Mouse (Mus musculus) kidney, embryonic 14.5 days (tissue): ENCODE measurements around the gene Mllt6. TPM values are rescaled to one million over a fixed set of nuclear protein-coding genes. Genes with fewer than 3 reads are reported as not detected.
"Not testable (repeated sequence)": the region's sequence is repeated elsewhere in the genome, so short reads cannot be mapped to it uniquely, and the experiment has no call there.

Experiments
- ATAC-seq: fragments of 200-750 bp; cut with Nextera tagmentation; 2 replicates; pipeline ENCODE4 v1.8.0; 2017; ENCODE audit warnings: moderate number of reproducible peaks, mild to moderate bottlenecking, moderate TSS enrichment, moderate library complexity; ENCODE audit not compliant: low FRiP score, low TSS enrichment
- H3K27ac ChIP-seq: fragments of 300-500 bp; sonication (generic); 2 replicates; pipeline ENCODE4 v1.5.1; 2014; ENCODE audit warnings: low read depth, mild to moderate bottlenecking, low read length, moderate library complexity, mixed read lengths
- H3K27me3 ChIP-seq: fragments of 300-500 bp; sonication (generic); 2 replicates; pipeline ENCODE4 v1.6.1; 2014; ENCODE audit warnings: mild to moderate bottlenecking, low read length; ENCODE audit not compliant: control insufficient read depth, insufficient read depth
- H3K36me3 ChIP-seq: fragments of 300-500 bp; sonication (generic); 2 replicates; pipeline ENCODE4 v1.6.1; 2014; ENCODE audit warnings: low read length, mixed read lengths; ENCODE audit not compliant: control insufficient read depth, insufficient read depth
- H3K4me1 ChIP-seq: fragments of 300-500 bp; sonication (generic); 2 replicates; pipeline ENCODE4 v1.6.1; 2014; ENCODE audit warnings: low read length, mixed read lengths; ENCODE audit not compliant: control insufficient read depth, insufficient read depth
- H3K4me2 ChIP-seq: fragments of 300-500 bp; sonication (generic); replicated peaks from 2 replicates; pipeline ENCODE4 v1.6.1; 2014; ENCODE audit warnings: low read depth, mild to moderate bottlenecking, low read length
- H3K4me3 ChIP-seq: fragments of 300-500 bp; sonication (generic); 2 replicates; pipeline ENCODE4 v1.5.1; 2014; ENCODE audit warnings: mild to moderate bottlenecking, low read length
- H3K9ac ChIP-seq: fragments of 300-500 bp; sonication (generic); 2 replicates; pipeline ENCODE4 v1.6.1; 2014; ENCODE audit warnings: low read depth, mild to moderate bottlenecking, low read length, moderate library complexity
- H3K9me3 ChIP-seq: fragments of 300-500 bp; sonication (generic); 2 replicates; pipeline ENCODE4 v1.6.1; 2016; ENCODE audit warnings: low read length; ENCODE audit not compliant: control insufficient read depth
- WGBS: fragments of 180-500 bp; shearing (Covaris S2); extraction: QIAGEN DNeasy Blood & Tissue Kit; methylation state at CpG from one replicate; pipeline ENCODE4 v1.1.7; 2014; 5-methylcytosine and 5-hydroxymethylcytosine counted together
- polyA plus RNA-seq: library from polyadenylated mRNA; unstranded; fragments of >200 nt; fragmentation: Nextera tagmentation; extraction: Ambion mirVana; gene quantifications from 2 replicates; pipeline ENCODE4 v1.2.1, GENCODE M21; 2014

Gene Mllt6
- polyA plus RNA-seq, 1 experiment from 2014 or later: 5.7 TPM

DNA sequence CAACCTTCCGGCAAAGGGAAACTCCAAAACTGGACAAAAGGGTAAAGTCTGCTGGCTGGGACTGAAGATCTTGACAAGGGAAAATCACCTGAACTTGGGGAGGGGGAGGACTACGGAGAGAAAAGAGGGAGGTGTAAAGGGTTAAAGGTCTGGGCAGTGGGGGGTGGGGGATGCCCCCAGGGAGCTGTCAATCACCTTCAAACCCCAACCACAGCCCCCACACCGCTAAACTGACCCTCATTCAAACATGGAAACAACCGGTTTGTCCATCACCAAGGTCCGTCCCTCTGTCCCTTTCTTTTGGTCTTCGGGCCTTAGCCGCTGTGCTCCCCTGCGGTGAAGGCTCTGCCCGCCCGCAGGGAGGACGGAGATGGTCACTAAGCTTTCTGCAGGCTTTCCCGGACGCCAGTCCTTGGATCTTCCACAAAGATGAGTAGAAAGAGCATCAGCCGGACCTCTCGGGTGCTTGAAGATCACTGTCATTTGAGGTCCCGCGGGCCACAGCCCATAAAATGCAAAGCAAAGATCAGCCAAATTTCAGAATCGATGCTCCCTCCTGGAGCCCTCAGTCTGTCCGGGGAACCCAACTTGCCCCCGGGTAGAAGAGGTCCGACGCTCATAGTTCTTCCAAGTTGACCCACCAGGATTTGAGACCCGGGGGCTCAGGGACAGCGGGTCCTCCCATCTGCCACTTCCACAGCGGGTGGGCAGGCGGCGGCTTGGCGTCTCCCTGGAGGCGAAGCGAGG is 35.5 kb upstream of the Mllt6 start:
- H3K9ac ChIP-seq: peak overlapping the region; percentile 80; the same call in 1 of the 2 replicates
- WGBS: 3% methylated on average over 30 of the region's 30 CpGs
- H3K27me3 ChIP-seq: peaks cover 73% of the 10 kb centered on the region
- no peaks in the 10 kb centered on the region for H3K9me3 ChIP-seq
- H3K4me2 ChIP-seq: peak overlapping the region; percentile 90
- peak overlapping the region; percentile 75 for H3K4me3 ChIP-seq
- ATAC-seq: no peak
- H3K36me3 ChIP-seq: no peaks in the 10 kb centered on the region
- H3K4me1 ChIP-seq: peaks cover 34% of the 10 kb centered on the region
- H3K27ac ChIP-seq: no peak overlapping the region

DNA sequence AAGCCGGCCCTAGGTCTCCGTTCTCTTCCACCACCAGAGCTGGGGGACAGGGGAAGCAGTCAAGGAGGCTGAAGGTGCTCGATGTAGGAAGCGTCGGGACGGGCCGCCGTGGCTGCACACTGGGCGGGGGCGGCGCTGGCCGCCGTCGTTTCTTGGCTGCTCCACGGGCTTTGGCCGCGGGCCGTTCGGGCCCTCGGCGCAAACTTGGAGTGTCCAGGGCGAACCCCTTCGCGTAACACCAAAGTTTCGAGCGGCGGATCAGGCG is 35.0 kb upstream of the Mllt6 start:
- Histone ChIP-seq H3K9me3 (no peaks in the 10 kb centered on the region), H3K27me3 (peaks cover 73% of the 10 kb centered on the region), H3K4me3 (peak overlapping the region; percentile 75), H3K4me2 (peak overlapping the region; percentile 90), H3K27ac (no peak overlapping the region), H3K9ac (peak overlapping the region; percentile 80; the same call in 1 of the 2 replicates), H3K4me1 (peaks cover 34% of the 10 kb centered on the region), H3K36me3 (no peaks in the 10 kb centered on the region)
- ATAC-seq: no peak
- WGBS: under 1% methylated on average over 28 of the region's 28 CpGs

DNA sequence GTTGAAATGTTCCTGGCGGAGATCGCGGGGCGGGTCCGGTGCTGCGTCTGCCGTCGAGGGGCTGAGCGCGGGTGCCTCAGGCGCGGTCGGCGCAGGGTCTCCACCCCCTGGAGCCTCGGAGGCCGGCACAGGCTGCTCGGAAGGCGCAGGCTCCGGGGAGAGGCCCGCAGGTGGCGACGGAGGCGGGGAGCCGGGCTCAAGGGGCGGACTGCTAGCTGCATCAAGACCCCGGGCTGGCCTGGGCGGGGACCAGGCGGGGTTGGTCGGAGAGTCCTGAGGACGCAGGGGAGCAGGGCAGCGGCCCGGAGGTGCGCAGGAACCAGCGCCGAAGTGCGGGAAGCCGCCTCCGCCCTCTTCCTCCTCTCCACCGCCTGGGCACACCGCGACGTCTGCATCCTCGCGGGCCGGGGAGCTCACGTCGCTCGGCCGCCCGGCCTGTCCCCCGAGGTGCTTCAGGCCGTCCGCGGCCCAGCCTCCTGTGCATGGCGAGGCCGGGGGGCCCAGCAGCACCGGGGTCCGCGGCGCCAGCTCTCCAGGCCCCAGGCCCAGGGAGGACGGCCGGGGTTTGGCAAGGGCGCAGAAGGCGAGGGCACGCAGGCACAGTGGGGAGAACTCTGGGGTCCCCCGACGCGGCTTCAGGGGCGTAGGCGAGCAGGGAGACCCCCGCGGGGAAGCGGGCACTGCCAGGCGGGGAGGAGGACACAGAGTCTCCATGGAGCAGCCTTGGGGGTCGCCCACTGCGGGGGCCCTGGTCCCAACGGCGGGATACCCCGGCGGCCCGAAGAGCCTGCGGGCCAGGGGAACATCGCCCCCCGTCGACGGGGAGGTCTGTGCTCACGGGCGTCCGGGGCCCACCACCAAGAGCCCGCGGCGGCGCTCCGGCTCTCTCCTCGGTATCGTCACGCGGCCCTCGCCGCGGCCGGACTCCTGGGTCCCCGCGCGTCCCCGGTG is 34.4 kb upstream of the Mllt6 start:
- Histone ChIP-seq H3K4me1 (peaks cover 34% of the 10 kb centered on the region), H3K27ac (no peak overlapping the region), H3K36me3 (no peaks in the 10 kb centered on the region), H3K27me3 (peaks cover 70% of the 10 kb centered on the region), H3K4me3 (peak overlapping the region; percentile 75), H3K4me2 (peak overlapping the region; percentile 90), H3K9me3 (no peaks in the 10 kb centered on the region), H3K9ac (peak overlapping the region; percentile 80)
- WGBS: under 1% methylated on average over 88 of the region's 106 CpGs
- ATAC-seq: peak; percentile 43

DNA sequence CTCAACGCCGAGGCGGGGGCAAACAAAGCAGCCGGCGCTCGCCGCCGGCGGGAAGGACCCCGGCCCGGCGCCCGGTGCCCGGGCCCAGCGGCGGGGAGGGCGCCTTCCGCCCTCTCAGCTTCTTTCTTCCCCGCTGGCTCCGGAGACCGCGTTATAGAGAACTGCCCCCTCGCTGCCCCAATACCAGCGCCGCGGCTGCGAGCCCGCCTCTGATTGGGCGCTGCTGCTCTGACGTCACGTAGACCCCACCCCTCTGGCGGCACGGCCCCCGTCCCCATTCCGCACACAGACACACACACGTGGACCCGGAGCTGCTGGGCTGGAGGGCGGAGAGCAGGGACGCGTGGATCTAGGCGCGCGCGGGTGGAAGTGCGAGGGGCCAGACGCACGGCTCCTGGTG is 33.6 kb upstream of the Mllt6 start, which contains the start of gene Epop:
Epop (minus strand) TSS at position 127 of the 400 bp plus-strand sequence.
- H3K36me3 ChIP-seq: no peaks in the 10 kb centered on the region
- peak; percentile 86 for ATAC-seq
- H3K9ac ChIP-seq: peak within 1 kb of the TSS; percentile 80
- H3K27me3 ChIP-seq: peaks cover 67% of the 10 kb centered on the region
- peak within 1 kb of the TSS; percentile 90 for H3K4me2 ChIP-seq
- H3K4me3 ChIP-seq: peak within 1 kb of the TSS; percentile 75
- peaks cover 34% of the 10 kb centered on the region for H3K4me1 ChIP-seq
- no peaks in the 10 kb centered on the region for H3K9me3 ChIP-seq
- H3K27ac ChIP-seq: no peak within 1 kb of the TSS
- under 1% methylated on average over 40 of the region's 47 CpGs for WGBS

DNA sequence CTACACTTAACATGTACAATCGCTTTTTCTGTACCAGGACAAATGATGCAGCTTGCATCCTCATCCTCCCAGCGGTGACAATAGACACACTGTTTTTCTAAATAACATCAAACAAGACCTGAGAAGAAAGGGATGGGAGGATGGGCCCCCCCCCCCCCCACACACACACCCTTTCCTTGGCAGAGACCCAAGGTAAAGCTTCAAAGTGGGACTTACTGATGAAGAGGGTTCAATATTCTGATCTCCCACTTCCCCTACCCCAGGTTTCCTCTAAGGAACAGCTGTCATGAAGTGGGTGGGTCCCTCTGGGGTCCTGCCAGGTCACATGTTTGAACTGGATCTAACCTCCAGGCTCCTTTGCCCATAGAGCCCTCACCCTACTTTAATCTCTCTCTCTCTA is 32.2 kb upstream of the Mllt6 start:
- Histone ChIP-seq H3K27me3 (peaks cover 52% of the 10 kb centered on the region), H3K9me3 (no peaks in the 10 kb centered on the region), H3K36me3 (no peaks in the 10 kb centered on the region), H3K27ac (no peak overlapping the region), H3K4me2 (no peak overlapping the region), H3K4me1 (peaks cover 34% of the 10 kb centered on the region), H3K9ac (no peak overlapping the region), H3K4me3 (no peak overlapping the region)
- WGBS: 29% methylated on average over 2 of the region's 2 CpGs
- ATAC-seq: no peak

DNA sequence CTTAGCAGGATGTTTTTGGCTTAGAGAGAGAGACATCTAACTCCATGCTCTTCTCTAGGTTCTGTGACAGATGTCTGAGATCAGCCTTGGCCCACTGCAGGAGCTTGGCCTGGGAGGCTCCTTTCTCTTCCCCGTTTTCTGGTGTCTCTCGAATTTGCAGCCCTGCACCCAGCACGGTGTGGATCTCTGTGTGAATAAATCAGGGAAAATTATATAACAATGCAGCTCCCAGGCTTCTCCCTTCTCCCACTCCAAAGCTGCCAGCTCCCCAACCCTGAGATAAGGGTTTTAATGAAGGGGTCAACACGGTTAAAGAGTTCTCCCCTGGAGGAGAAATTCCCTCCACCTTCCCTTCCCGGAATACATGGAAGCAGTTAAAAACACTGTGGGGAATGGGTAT is 31.7 kb upstream of the Mllt6 start:
- H3K4me3 ChIP-seq: no peak overlapping the region
- peaks cover 30% of the 10 kb centered on the region for H3K4me1 ChIP-seq
- no peaks in the 10 kb centered on the region for H3K36me3 ChIP-seq
- no peak overlapping the region for H3K27ac ChIP-seq
- peaks cover 48% of the 10 kb centered on the region for H3K27me3 ChIP-seq
- no peaks in the 10 kb centered on the region for H3K9me3 ChIP-seq
- H3K4me2 ChIP-seq: no peak overlapping the region
- H3K9ac ChIP-seq: no peak overlapping the region
- WGBS: 23% methylated on average over 5 of the region's 5 CpGs
- no peak for ATAC-seq

DNA sequence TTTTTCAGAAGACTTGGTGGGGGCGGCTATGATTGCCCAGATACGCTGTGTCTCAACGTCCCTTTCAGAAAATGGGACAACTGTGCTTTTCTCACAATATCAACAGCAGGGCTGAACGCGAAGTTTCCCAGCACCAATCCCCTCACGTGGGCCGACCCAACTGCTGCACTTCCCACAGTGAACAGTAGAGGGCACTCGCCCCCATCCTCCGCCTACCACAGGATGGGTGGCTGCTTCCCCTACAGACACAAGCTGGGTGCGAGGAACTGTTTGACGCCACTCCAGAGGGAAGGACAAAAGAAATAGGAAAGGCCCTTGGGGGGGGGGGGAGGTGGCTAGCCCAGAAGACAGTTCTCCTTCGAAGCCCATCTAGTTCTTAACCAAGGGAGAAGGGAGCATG is 31.3 kb upstream of the Mllt6 start:
- H3K9me3 ChIP-seq: no peaks in the 10 kb centered on the region
- H3K4me3 ChIP-seq: no peak overlapping the region
- peaks cover 26% of the 10 kb centered on the region; the same call in 1 of the 2 replicates for H3K4me1 ChIP-seq
- no peak overlapping the region for H3K9ac ChIP-seq
- no peak overlapping the region for H3K27ac ChIP-seq
- H3K36me3 ChIP-seq: no peaks in the 10 kb centered on the region
- 0 out of 2 replicates have a peak, but pooled peaks have one; percentile 20 for ATAC-seq
- peaks cover 45% of the 10 kb centered on the region for H3K27me3 ChIP-seq
- no peak overlapping the region for H3K4me2 ChIP-seq
- WGBS: 5% methylated on average over 12 of the region's 12 CpGs

DNA sequence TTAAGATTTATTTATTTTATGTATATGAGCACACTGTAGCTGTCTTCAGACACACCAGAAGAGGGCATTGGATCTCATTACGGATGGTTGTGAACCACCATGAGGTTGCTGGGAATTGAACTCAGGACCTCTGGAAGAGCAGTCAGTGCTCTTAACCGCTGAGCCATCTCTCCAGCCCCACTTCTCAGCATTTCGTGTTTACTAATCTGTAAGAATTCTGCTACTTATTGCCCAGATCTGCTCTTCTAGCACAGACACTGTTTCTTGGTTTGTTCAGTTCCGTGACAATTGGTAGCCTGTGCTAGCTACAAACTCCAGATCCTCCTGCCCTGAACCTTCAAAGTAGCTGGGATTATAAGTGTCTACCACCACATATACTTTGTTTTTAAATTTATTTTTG is 30.8 kb upstream of the Mllt6 start:
- peaks cover 22% of the 10 kb centered on the region; the same call in 1 of the 2 replicates for H3K4me1 ChIP-seq
- not testable (repeated sequence) for ATAC-seq, H3K9me3 ChIP-seq, H3K36me3 ChIP-seq, H3K9ac ChIP-seq, H3K27ac ChIP-seq, H3K4me3 ChIP-seq, H3K4me2 ChIP-seq
- H3K27me3 ChIP-seq: peaks cover 40% of the 10 kb centered on the region
- WGBS: 85% methylated on average over 4 of the region's 4 CpGs
